Mouse (Mus musculus) megakaryocyte-erythroid progenitor cell, adult 5-6 weeks (primary cell): ENCODE measurements around the gene Trim3. TPM values are rescaled to one million over a fixed set of nuclear protein-coding genes. Genes with fewer than 3 reads are reported as not detected.
A peak's percentile ranks its signal among the peaks of the same experiment; 100 is the strongest.

Source experiments
- ATAC-seq: replicated peaks from 2 replicates; pipeline ENCODE4 v1.8.0; 2016; ENCODE audit warnings: mild to moderate bottlenecking, inconsistent platforms; ENCODE audit not compliant: severe bottlenecking, poor library complexity, low FRiP score, low TSS enrichment
- total RNA-seq, 2 experiments: library from RNA; stranded (forward) in 1 of 2; stranded (reverse) in 1 of 2; fragments of 200-1000, 215-1000 nt in 1 of 2; fragments of >200 nt in 1 of 2; fragmentation: Nextera tagmentation in 1 of 2; gene quantifications; 2 replicates each; pipeline ENCODE4 v1.2.3; 2014 to 2017

Trim3 gene
- total RNA-seq (2014; fragmentation: Nextera tagmentation): 12.0 and 13.4 TPM in 2 replicates
- total RNA-seq (2017): 0.84 and 3.5 TPM in 2 replicates

DNA sequence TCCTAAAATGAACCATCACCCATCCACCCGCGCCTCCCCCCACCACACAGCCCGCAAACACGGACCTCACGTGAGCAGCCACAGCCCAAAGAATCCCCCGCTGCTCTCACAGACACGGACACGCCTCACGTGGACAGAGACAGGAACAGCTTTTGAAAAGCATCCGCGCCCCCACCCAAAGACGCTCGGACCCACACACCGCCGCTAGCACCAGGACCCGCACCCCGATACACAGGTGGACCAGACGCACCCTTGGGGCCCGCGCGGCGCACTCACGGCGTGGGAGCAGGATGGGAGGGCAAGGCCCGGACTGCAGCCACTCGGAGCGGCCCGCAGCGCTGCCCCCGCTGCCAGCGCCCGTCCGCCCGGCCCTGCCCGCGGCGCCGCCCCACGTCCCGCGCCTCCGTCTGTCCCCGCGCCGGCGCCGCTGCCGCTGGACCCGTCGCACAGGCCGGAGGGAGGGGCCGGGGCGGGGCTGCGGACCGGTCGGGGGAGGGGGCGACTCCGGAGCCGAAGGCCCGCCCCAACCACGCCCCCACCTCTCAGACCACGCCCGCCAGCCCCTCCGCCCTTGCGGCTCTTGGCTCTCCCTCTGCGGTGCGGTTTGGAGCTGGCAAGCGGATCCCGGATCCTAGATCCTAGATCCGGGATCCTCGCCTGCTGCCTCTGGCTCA lies at the start of gene Trim3:
Trim3 (minus strand) TSS at position 445 of the 674 bp plus-strand sequence.
- ATAC-seq: peak; percentile 76

DNA sequence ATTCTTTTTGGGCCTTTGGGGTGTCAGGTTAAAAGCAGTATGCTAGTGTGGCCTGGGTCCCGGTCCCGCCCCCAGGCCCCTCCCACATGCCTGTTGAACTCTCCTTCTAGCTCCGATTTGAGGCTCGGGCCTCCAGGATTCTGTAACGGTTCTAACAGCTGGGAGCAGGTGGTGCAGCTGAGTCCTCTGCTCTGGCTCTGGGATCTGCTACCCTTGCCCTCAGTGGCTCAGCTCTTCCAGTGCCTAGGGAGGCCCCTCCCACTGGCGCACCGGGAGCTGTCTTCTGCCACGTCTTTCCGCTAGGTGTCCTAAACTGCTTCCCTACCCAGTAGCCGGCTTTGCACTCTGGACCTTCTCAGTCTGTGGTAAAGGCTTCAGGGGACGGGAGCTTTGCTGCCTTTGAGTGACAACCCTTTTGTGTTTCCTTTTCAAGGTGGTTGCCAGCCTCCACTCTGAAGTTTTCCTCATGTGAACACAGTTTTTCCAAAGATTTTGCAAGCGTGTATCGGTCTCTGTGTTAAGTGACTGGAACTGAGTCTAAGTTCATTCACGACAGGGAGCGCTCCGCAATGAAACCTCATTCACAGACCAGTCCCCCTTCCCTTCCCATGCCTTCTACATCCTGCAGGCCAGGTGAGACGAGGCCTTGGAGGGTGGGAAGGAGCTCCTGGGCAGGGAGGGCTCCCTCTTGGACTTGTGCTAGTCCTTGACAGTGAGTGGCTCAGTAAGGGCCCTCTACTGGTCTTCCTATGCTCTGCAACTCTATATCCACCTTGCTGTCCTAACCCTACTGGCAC lies 17.5 kb upstream of the Trim3 start, which contains the start of gene Dnhd1:
Dnhd1 (plus strand) TSS at position 189 of the 797 bp plus-strand sequence.
- ATAC-seq: peak; percentile 99

DNA sequence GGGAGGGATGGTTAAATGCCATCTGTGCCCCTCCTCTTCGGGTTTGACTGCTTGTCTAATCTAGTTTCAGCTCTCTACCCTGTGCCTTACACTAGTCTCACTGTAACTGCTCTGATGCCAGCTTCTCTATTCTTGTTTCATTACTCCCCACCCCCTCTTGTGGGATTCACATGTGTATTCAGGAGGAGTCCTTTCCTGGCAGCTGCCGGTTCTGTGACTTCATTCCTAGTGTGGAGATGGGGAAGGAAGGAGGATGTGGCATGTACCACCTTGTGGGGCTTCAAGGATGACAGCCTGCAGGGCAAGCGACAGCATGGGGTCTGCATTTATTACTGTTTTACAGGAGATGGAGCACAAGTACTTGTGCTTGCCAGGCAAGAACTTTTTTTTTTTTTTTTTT lies 8.6 kb upstream of the Trim3 start:
- no peak for ATAC-seq

DNA sequence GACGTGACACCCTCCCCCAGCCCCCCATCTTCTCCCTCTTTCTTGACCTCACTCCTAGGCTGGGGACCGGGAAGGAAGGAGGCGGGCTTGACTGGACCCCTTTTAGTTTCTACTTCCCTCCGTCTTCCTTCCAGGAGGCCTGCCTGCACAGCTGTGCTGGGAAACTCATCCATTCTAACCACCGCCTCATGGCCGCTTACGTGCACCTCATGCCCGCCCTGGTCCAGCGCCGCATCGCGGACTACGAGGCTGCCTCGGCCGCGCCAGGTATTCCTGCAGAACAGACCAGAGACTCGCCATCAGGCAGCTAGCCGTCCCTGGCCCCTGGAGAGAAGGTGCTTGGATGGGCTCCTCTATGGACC lies 7.5 kb upstream of the Trim3 start:
- peak; percentile 38 for ATAC-seq

DNA sequence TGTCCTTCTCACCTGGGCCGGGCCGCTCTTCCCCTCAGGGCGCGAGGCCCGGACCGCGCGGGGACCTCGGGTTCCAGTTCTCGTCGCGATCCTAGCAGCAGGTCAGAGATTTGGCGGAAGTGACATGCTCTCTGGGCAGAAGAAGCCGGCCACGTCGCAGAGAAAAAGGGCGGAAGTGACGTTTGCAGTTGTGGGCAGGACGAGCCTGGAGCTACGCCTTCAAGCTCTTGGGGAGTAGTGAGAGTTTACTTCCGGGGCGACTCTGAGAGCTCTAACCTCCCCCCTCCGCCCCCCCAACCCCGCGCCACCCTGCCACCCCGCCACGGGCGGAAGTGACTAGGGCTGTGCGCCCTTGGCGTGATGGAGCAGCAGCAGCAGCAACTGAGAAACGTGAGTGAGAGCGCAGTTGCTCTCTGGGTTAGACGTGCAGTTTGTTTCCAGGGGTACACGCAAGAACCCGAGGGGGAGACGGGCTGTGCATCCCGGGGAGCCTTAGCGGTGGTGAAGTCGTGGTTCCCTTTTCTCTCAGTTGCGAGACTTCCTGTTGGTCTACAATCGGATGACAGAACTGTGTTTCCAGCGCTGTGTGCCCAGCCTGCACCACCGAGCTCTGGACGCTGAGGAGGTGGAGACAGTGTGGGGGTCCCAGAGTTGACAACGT lies 7.0 kb upstream of the Trim3 start, which contains the start of the genes Arfip2 and Gm45799:
Arfip2 (minus strand) TSS at position 184 of the 661 bp plus-strand sequence.
Gm45799 (plus strand) TSS at position 320 of the 661 bp plus-strand sequence.
- ATAC-seq: peak; percentile 94

DNA sequence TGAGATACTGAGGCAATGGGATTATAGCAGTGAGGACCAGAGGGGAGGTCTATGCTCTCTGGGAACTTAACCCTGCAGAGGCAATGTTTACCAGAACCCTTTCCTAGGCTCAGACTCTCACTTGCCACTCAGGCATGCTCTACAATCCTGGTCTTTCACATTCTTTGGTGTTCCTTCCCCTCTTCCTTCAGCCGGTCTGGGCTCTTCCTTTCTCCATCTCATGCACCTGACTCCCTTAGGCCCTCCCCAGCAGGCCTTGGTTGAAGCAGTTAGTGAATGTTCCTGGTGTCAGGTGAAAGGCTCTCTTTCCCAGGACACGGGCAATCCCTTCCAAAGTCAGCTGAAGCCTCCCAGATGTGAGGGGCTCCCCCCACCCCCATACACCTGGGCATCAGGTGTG lies 6.4 kb upstream of the Trim3 start, which contains the start of gene Timm10b:
Timm10b (plus strand) TSS at position 301 of the 400 bp plus-strand sequence.
- 0 out of 2 replicates have a peak, but pooled peaks have one; percentile 3 for ATAC-seq

DNA sequence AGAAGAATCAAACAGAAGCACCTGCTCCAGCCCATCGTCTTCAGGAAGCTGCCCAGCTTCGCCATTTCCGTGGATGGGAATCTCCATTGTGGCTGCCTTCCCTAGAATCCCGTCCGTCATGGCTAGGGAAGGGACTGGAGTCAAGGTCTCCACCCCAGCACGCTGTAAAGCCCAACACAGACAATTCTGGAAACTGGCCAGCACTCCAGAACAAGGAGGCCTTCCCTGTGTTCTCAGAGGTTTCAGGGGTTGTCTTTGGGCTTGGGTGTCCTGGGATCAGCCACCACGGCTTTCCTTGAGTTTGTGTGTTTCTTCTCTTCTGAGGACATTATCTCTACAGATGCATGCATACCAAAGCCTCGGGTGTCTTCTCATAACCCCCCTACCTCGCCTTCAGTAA lies 5.9 kb upstream of the Trim3 start:
- no peak for ATAC-seq

DNA sequence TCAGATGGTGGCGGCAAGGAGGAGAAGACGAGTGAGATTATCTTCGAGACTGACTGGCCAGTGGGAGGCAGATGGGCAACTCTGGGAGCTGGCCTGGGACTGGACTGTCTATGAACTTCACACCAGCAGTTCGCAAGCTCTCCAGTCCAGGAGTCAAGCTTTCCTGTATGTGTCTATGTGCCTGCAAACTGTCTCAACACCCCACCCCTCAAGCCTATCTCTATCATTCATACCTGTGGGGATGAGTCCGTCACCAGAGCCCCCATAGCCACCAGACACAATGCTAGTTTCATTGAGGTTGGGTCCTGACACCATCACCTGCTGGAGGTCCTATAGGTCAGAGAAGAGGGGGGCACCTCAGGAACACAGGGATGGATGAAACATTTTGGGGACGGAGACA lies 5.4 kb upstream of the Trim3 start:
- ATAC-seq: no peak

DNA sequence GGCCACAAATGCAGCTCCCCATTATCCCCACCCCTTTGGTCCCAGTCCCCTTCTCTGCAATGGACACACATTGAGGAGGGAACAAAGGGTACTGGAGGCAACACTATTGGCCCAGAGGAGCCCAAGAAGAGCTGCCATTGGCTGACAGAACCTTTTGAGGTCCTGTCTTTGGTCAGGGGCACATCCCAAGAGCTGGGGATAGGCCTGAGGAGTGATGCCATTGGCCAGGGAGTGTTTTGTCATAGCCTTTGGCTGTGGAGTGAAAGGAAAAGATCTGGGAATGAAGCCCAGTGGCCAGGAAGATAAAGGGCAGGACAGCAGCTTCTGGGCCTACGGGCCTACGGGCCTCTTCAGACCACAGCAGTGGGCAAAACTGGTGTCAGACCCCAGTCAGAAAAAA lies 2.4 kb upstream of the Trim3 start:
- ATAC-seq: no peak

DNA sequence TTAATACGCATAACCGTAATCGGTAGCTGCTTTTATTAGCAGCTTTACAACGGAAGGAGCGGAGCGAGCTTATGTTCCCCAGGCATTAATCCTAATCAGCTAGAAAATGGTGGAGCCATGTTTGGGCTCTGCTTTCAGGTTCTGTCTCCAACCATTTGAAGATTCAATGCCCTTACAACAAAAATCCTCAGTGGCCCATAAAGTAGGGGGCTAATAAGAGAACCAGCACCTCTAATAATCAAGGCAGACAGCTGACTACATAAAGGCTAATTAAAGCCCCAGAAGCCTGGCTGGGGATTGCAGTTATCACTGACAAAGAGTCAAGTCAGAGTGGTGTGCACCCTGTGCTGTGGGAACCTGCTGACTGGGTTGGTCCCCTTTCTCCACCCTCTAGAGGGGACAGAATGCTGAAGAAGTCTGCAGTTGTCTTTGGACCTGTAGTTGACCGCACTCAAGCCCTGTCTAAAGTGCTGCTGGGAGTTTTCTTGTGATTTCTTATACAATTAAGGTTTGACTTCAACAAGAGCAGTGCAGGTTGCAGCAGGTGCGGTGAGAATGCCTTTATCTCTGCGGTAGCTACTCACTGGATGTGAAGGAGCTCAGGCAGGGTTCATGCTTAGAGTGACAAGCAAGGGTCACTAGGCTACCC lies 1.0 kb upstream of the Trim3 start:
- ATAC-seq: peak; percentile 45

DNA sequence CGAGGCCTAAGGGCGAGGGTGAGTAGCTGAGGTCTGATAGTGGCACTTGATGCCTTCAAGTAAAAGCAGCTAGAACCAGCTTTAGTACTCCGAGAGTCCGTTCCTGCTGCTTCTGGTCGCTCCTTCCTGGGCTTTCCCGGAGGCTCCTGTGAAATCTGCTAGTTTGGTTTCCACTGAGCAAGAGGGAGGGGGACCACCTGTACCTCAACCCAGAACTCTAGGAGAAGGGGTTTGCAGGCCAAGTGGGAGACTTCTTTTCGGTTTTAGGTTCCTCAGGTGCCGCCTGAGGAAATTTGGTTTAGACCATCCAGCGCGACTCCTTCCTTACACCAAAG lies 397 bp upstream of the Trim3 start:
- no peak for ATAC-seq

DNA sequence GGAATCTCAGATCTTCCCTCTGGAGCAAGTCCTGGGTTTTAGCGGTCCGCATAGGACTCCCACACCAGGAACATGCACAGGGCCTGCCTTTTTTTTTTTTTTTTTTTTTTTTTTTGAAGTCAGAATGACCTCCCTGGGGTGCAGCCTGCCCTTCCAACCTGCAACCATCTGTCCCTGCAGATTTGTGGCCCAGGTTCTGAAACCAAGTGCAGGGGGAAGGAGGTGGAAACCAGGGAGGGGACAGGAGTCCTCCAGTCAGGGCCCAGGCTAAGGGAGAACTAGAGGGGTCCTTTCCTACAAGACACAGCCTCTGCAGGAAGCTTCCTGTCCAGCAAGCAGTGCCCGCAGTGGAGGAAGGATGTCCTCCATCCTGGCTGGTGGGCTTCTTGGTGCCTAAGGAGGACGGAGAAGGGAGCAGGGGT lies 809 bp downstream of the Trim3 start:
- no peak for ATAC-seq

DNA sequence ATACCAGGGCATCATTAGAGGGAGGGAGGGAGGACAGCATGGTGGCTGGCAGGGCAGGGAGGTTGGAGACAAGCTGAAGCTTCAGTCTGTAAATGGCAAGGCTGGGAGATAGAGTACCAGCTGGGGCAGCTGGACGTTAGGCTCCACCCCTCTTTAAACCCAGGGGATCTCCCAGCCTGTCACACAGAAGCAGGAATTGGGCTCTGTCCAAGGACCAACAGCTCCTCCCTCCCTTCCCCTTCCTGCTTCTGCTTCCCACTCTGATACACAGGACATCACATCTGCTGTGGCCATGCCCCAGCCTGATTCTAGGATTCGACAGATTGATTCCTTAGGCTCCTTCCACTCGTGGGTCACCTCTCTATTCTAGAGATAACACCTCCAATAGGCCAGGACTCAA lies 4.7 kb downstream of the Trim3 start:
- ATAC-seq: no peak

DNA sequence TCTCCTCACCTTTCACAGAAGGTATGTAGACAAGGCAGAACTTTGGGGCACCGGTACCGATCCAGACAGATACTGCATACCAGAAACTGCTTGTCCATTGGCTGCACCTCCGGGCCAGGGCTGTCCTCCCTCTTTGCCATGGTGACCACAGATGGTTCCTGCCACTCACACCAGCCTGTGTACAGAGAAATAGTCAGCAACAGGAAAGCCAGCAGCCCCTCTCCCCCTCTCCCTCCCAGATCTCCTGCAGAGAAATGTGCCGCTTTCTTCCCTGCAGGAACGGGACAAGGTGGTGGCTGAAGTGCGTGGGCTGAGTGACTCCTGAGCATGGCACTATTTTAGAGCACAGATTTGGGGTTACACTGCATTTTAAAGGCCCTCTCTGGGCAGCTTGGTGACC lies 8.0 kb downstream of the Trim3 start:
- no peak for ATAC-seq

DNA sequence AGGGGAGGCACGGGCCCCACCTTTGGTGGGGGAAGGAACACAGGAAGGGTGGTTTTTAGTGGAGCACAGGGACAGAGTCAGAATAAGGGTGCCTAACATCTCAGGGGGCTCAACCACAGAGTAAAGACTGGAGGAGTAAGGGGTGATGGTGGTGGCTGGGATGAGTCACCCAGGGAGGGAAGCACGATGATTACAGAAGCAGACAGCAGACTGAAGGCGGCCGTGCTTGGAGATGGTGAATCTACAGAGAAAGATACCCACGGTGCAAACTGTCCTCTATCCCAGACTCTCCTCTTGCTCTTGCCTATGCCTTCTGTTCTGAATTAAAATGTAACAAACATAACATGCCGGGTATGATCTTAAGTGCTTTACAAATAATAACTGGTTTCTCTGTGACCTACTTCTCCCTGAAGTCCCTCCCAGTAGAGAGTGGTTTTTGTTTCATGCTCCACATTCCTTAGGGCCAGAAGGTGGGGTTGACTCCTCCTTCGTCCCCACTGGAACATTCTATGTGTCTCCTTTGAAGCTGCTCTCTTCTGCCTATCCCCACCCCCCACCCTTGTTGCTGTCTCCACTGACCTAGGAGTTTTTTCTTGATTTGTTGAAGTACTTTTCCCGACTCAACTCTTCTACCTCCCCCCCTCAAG lies 11.6 kb downstream of the Trim3 start:
- no peak for ATAC-seq

DNA sequence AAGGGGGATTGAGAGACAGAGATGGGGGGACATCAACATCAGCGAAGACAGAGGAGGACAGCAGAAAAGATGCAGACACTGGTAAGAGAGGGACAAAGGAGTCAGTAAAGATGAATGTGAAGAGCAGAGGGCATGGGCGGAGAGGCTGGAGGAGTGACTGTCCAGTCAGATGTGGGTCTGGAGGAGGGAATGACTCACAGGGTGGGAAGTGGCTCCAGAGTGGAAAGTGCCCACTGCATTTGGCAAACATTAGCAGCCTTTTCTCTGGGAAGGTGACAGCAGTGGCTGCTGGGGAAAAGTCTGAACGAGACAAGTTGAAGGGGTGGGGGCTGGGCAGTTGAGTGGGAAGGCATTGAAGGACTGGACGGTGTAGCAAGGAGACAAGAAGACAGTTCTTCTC lies 12.3 kb downstream of the Trim3 start:
- no peak for ATAC-seq

DNA sequence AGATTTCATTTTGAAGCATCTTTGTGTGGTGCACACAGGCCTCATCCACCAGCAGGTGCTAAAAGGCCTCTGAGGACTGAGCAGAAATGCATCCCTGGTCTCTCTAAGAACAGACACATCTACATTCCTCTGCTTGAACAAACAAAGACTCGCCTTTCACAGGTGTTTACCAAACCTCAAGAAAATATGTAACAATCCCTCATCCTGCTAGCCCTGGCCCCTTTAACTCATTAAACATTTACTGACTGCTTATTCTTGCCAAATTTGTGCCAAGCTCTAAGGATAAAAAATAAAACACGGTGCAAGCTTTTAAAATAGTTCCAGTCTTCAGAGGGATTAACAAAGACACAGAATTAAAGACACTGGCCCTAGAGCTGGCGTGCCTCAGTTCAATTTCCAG lies 13.7 kb downstream of the Trim3 start:
- ATAC-seq: no peak

DNA sequence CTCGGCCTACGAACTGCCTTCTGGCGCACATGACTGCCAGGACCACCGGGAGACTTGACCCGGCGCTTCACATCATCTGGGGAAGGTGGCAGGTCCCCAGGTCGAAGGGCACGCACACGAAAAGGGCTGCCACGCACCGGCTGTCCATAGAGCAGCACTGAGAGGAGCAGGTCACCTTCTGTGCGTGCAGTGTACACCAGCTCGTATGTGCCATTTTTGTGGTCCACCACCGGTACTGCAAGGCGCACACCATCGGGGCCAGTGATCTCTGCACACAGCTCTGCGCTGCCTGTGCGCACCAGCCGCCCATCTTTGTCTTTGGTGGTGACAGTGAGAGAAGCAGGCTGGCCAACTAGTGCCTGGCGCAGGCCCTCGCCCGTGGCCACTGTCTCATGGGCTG lies 15.6 kb downstream of the Trim3 start:
- ATAC-seq: no peak

DNA sequence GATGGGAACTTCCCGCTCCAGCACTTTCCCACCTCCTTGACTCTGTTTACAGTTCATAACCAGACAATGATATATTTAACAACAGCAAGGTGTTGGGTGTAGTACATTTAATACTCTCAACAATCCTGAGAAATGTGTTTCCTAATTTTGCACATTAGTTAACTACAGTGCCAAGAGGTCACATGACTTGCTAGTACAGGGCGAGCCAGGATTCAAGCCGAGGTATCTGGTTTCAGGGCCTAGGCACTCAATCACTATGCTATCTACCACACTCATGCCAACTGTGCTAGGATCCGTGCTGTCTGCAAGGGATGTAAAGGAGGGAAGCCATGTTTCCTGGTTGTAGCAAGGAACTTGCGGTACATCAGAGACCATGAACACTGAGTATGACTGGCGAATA lies 16.8 kb downstream of the Trim3 start:
- no peak; the same call in 1 of the 2 replicates for ATAC-seq
